Mouse (Mus musculus): Measurements from ENCODE around the gene Mvp.

DNA sequence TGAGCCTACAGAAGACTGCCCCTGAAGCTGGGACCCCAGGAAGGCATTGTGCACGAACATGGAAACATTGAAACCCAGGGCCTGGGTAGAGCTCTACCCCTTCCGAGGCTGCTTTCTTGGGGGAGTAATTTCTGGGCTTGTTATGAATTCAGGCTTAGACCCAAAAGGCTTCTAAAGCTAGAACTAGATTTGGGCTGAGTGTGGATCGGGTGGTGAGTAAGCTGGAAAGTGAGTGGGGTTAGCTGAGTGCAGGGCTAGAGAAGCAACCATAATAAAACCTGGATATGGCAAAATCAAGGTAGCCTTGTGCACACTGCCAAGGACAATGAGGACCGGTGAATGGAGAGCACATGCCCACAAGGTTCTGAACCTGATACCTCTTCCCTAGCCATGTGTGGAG is 52.5 kb downstream of the Mvp start:
- TF ChIP-seq CTCF (IDR thresholded peaks at IDR 0.05; ENCODE audit: extremely low read depth, insufficient read depth, insufficient read length, insufficient replicate concordance) (no peak), POLR2A (IDR thresholded peaks at IDR 0.05; ENCODE audit: low read depth, low read length) (no peak)
